Mouse (Mus musculus) liver, embryonic 16.5 days (tissue): Measurements from ENCODE around the gene Borcs6. TPM values are rescaled to one million over a fixed set of nuclear protein-coding genes. Genes with fewer than 3 reads are reported as not detected.

ENCODE experiments used
- ATAC-seq: fragments of 200-750 bp; cut with Nextera tagmentation; 2 replicates; pipeline ENCODE4 v1.8.0; 2017; ENCODE audit warnings: low read depth, mild to moderate bottlenecking, moderate number of reproducible peaks, moderate library complexity
- H3K27ac ChIP-seq: fragments of 300-500 bp; sonication (generic); 2 replicates; pipeline ENCODE4 v1.5.1; 2014; ENCODE audit warnings: mild to moderate bottlenecking, low read length
- H3K27me3 ChIP-seq: fragments of 300-500 bp; sonication (generic); 2 replicates; pipeline ENCODE4 v1.6.1; 2014; ENCODE audit warnings: low read depth, low read length, mixed read lengths; ENCODE audit not compliant: control insufficient read depth, insufficient read depth
- H3K36me3 ChIP-seq: fragments of 300-500 bp; sonication (generic); 2 replicates; pipeline ENCODE4 v1.6.1; 2014; ENCODE audit warnings: mild to moderate bottlenecking; ENCODE audit not compliant: control insufficient read depth, insufficient read depth
- H3K4me1 ChIP-seq: fragments of 300-500 bp; sonication (generic); 2 replicates; pipeline ENCODE4 v1.6.1; 2014; ENCODE audit warnings: low read depth, low read length, mixed read lengths; ENCODE audit not compliant: control insufficient read depth
- H3K4me2 ChIP-seq: fragments of 300-500 bp; sonication (generic); 2 replicates; pipeline ENCODE4 v1.6.1; 2014; ENCODE audit warnings: low read depth, low read length, mixed read lengths
- H3K4me3 ChIP-seq: fragments of 300-500 bp; sonication (generic); 2 replicates; pipeline ENCODE4 v1.5.1; 2014; ENCODE audit warnings: low read depth, mild to moderate bottlenecking, low read length
- H3K9ac ChIP-seq: fragments of 300-500 bp; sonication (generic); 2 replicates; pipeline ENCODE4 v1.6.1; 2014; ENCODE audit warnings: low read depth, low read length
- H3K9me3 ChIP-seq: fragments of 300-500 bp; sonication (generic); replicated peaks from 2 replicates; pipeline ENCODE4 v1.6.1; 2016; ENCODE audit warnings: low read length; ENCODE audit not compliant: control insufficient read depth
- WGBS: fragments of 180-500 bp; shearing (Covaris S2); extraction: QIAGEN DNeasy Blood & Tissue Kit; methylation state at CpG from one replicate; pipeline ENCODE4 v1.1.7; 2014; ENCODE audit not compliant: insufficient replicate concordance; 5-methylcytosine and 5-hydroxymethylcytosine counted together
- polyA plus RNA-seq: library from polyadenylated mRNA; unstranded; fragments of >200 nt; fragmentation: Nextera tagmentation; extraction: Ambion mirVana; gene quantifications from 2 replicates; pipeline ENCODE4 v1.2.1, GENCODE M21; 2015

Gene Borcs6
- polyA plus RNA-seq, 1 experiment from 2014 or later: 3.6 TPM

- Histone ChIP-seq H3K36me3 (peaks cover 62% of the 10 kb centered on the region), H3K27ac (no peak overlapping the region), H3K9me3 (no peaks in the 10 kb centered on the region), H3K4me2 (no peak overlapping the region), H3K4me3 (no peak overlapping the region), H3K27me3 (no peaks in the 10 kb centered on the region), H3K9ac (no peak overlapping the region), H3K4me1 (peaks cover 8% of the 10 kb centered on the region)
- WGBS: 74% methylated on average over 2 of the region's 2 CpGs
- ATAC-seq: no peak
These were observed 46.3 kb downstream of the Borcs6 start for GRCm38 (mm10) chr11:69105796-69106195.

- no peak overlapping the region for H3K4me3 ChIP-seq
- 82% methylated on average over 11 of the region's 11 CpGs for WGBS
- H3K27me3 ChIP-seq: no peaks in the 10 kb centered on the region
- H3K9ac ChIP-seq: no peak overlapping the region
- H3K9me3 ChIP-seq: no peaks in the 10 kb centered on the region
- H3K36me3 ChIP-seq: peaks cover 59% of the 10 kb centered on the region
- H3K27ac ChIP-seq: no peak overlapping the region
- no peak for ATAC-seq
- H3K4me1 ChIP-seq: peaks cover 11% of the 10 kb centered on the region
- no peak overlapping the region for H3K4me2 ChIP-seq
These were observed 46.8 kb downstream of the Borcs6 start for GRCm38 (mm10) chr11:69106299-69106698.

- Histone ChIP-seq H3K27ac (no peak overlapping the region), H3K36me3 (peaks cover 55% of the 10 kb centered on the region)
These were observed 47.3 kb downstream of the Borcs6 start for GRCm38 (mm10) chr11:69106842-69107241.

GRCm38 (mm10) chr11:69107676-69108075 is 48.2 kb downstream of the Borcs6 start:
- Histone ChIP-seq H3K4me2 (no peak overlapping the region), H3K4me1 (peaks cover 12% of the 10 kb centered on the region), H3K27me3 (no peaks in the 10 kb centered on the region; the same call in 1 of the 2 replicates), H3K36me3 (peaks cover 47% of the 10 kb centered on the region), H3K27ac (no peak overlapping the region), H3K9me3 (no peaks in the 10 kb centered on the region), H3K9ac (no peak overlapping the region), H3K4me3 (no peak overlapping the region)
- WGBS: 78% methylated on average over 11 of the region's 11 CpGs
- ATAC-seq: no peak

More at GRCm38 (mm10) chr11:69106842-69107241, 47.3 kb downstream of the Borcs6 start:
- Histone ChIP-seq H3K9ac (no peak overlapping the region), H3K4me2 (no peak overlapping the region), H3K4me1 (peaks cover 12% of the 10 kb centered on the region), H3K27me3 (no peaks in the 10 kb centered on the region), H3K9me3 (no peaks in the 10 kb centered on the region), H3K4me3 (no peak overlapping the region)
- 83% methylated on average over 11 of the region's 11 CpGs for WGBS
- no peak for ATAC-seq

GRCm38 (mm10) chr11:69108223-69108622 is 48.7 kb downstream of the Borcs6 start:
- 79% methylated on average over 9 of the region's 9 CpGs for WGBS
- H3K4me1 ChIP-seq: peaks cover 12% of the 10 kb centered on the region
- no peak overlapping the region for H3K9ac ChIP-seq
- H3K27me3 ChIP-seq: peaks cover 2% of the 10 kb centered on the region; the same call in 1 of the 2 replicates
- ATAC-seq: no peak
- H3K36me3 ChIP-seq: peaks cover 42% of the 10 kb centered on the region
- H3K27ac ChIP-seq: no peak overlapping the region
- H3K4me3 ChIP-seq: no peak overlapping the region
- H3K4me2 ChIP-seq: no peak overlapping the region
- H3K9me3 ChIP-seq: no peaks in the 10 kb centered on the region

- Histone ChIP-seq H3K36me3 (peaks cover 32% of the 10 kb centered on the region), H3K4me2 (peak overlapping the region; percentile 74; the same call in 1 of the 2 replicates), H3K4me3 (no peak overlapping the region), H3K4me1 (peaks cover 12% of the 10 kb centered on the region), H3K27me3 (peaks cover 3% of the 10 kb centered on the region; the same call in 1 of the 2 replicates), H3K9ac (no peak overlapping the region), H3K27ac (no peak overlapping the region), H3K9me3 (no peaks in the 10 kb centered on the region)
- 73% methylated on average over 13 of the region's 13 CpGs for WGBS
- ATAC-seq: no peak
These were observed 49.7 kb downstream of the Borcs6 start for GRCm38 (mm10) chr11:69109032-69109900.

- Histone ChIP-seq H3K9ac (peak overlapping the region; percentile 54), H3K4me1 (peaks cover 12% of the 10 kb centered on the region), H3K27ac (peak overlapping the region; percentile 55), H3K27me3 (peaks cover 3% of the 10 kb centered on the region; the same call in 1 of the 2 replicates), H3K36me3 (peaks cover 20% of the 10 kb centered on the region), H3K4me2 (peak overlapping the region; percentile 74), H3K4me3 (peak overlapping the region; percentile 58), H3K9me3 (no peaks in the 10 kb centered on the region)
- under 1% methylated on average over 30 of the region's 30 CpGs for WGBS
- ATAC-seq: peak; percentile 73
These were observed 51.0 kb downstream of the Borcs6 start for GRCm38 (mm10) chr11:69110319-69111046.
